Mouse (Mus musculus): Measurements from ENCODE around the gene 9930022D16Rik. TPM values are rescaled to one million over a fixed set of nuclear protein-coding genes. Genes with fewer than 3 reads are reported as not detected.

The 9930022D16Rik gene
- total RNA-seq, 2 experiments from 2014 or later, result 1.2 TPM; not detected in 1

GRCm38 (mm10) chr11:109443468-109444263, 29.9 kb downstream of the 9930022D16Rik start:
- 0 out of 2 replicates have a peak, but pooled peaks have one; percentile 3 for ATAC-seq (replicated peaks; ENCODE audit: low FRiP score, low TSS enrichment, poor library complexity, severe bottlenecking)

- ATAC-seq (replicated peaks; ENCODE audit: low FRiP score, low TSS enrichment, poor library complexity, severe bottlenecking), result peak; percentile 58
These were observed 30.9 kb downstream of the 9930022D16Rik start for GRCm38 (mm10) chr11:109444600-109444999.

- peak; percentile 76 for ATAC-seq (replicated peaks; ENCODE audit: low FRiP score, low TSS enrichment, poor library complexity, severe bottlenecking)
These were observed 31.8 kb downstream of the 9930022D16Rik start for GRCm38 (mm10) chr11:109445438-109446035.

GRCm38 (mm10) chr11:109451169-109451568, 37.5 kb downstream of the 9930022D16Rik start:
- ATAC-seq (replicated peaks; ENCODE audit: low FRiP score, low TSS enrichment, poor library complexity, severe bottlenecking), result peak; percentile 59

GRCm38 (mm10) chr11:109456261-109456660, 42.5 kb downstream of the 9930022D16Rik start:
- no peak for ATAC-seq (replicated peaks; ENCODE audit: low FRiP score, low TSS enrichment, poor library complexity, severe bottlenecking)

- ATAC-seq (replicated peaks; ENCODE audit: low FRiP score, low TSS enrichment, poor library complexity, severe bottlenecking), result no peak
These were observed 44.4 kb downstream of the 9930022D16Rik start for GRCm38 (mm10) chr11:109458165-109458564.

- ATAC-seq (replicated peaks; ENCODE audit: low FRiP score, low TSS enrichment, poor library complexity, severe bottlenecking), result no peak
These were observed 46.9 kb downstream of the 9930022D16Rik start for GRCm38 (mm10) chr11:109460586-109460985.

- ATAC-seq (replicated peaks; ENCODE audit: low FRiP score, low TSS enrichment, poor library complexity, severe bottlenecking), result peak; percentile 85
These were observed 51.4 kb downstream of the 9930022D16Rik start for GRCm38 (mm10) chr11:109465068-109465467.

- ATAC-seq (replicated peaks; ENCODE audit: low FRiP score, low TSS enrichment, poor library complexity, severe bottlenecking), result no peak
These were observed 53.3 kb downstream of the 9930022D16Rik start for GRCm38 (mm10) chr11:109466987-109467386.

- no peak for ATAC-seq (replicated peaks; ENCODE audit: low FRiP score, low TSS enrichment, poor library complexity, severe bottlenecking)
These were observed 54.4 kb downstream of the 9930022D16Rik start for GRCm38 (mm10) chr11:109468133-109468532.

Other genes with a start within 250 kb of the 9930022D16Rik start
- gene Rgs9, start 115.8 kb upstream of the 9930022D16Rik start, total RNA-seq (2014; fragmentation: Nextera tagmentation), result 0.24 TPM in 1 of 2 replicates, not detected in the other
- not detected in 2 replicates for gene Rgs9, start 115.8 kb upstream of the 9930022D16Rik start, total RNA-seq (2017)
- gene Gna13, start 51.1 kb upstream of the 9930022D16Rik start, total RNA-seq (2014; fragmentation: Nextera tagmentation), result 34.0 and 40.6 TPM in 2 replicates
- gene Gna13, start 51.1 kb upstream of the 9930022D16Rik start, total RNA-seq (2017), result 36.7 and 37.1 TPM in 2 replicates
- gene Amz2, start 12.0 kb downstream of the 9930022D16Rik start, total RNA-seq (2014; fragmentation: Nextera tagmentation), result 50.3 and 51.7 TPM in 2 replicates
- gene Amz2, start 12.0 kb downstream of the 9930022D16Rik start, total RNA-seq (2017), result 79.1 and 90.9 TPM in 2 replicates
- gene Arsg, start 59.5 kb downstream of the 9930022D16Rik start, total RNA-seq (2014; fragmentation: Nextera tagmentation), result 7.3 and 9.3 TPM in 2 replicates
- gene Arsg, start 59.5 kb downstream of the 9930022D16Rik start, total RNA-seq (2017), result 4.1 and 4.7 TPM in 2 replicates
- gene Slc16a6, start 59.7 kb downstream of the 9930022D16Rik start, total RNA-seq (2014; fragmentation: Nextera tagmentation), result 40.6 and 46.9 TPM in 2 replicates
- 16.5 and 20.6 TPM in 2 replicates for gene Slc16a6, start 59.7 kb downstream of the 9930022D16Rik start, total RNA-seq (2017)
- 21.2 and 30.6 TPM in 2 replicates for gene Wipi1, start 198.1 kb downstream of the 9930022D16Rik start, total RNA-seq (2014; fragmentation: Nextera tagmentation)
- 5.9 and 9.0 TPM in 2 replicates for gene Wipi1, start 198.1 kb downstream of the 9930022D16Rik start, total RNA-seq (2017)
- gene Prkar1a, start 235.5 kb downstream of the 9930022D16Rik start, total RNA-seq (2014; fragmentation: Nextera tagmentation), result 93.1 and 106 TPM in 2 replicates
- gene Prkar1a, start 235.5 kb downstream of the 9930022D16Rik start, total RNA-seq (2017), result 72.0 and 76.5 TPM in 2 replicates